Mouse (Mus musculus) CH12.LX (cell line): ENCODE data around the gene Myo9b. TPM values are rescaled to one million over a fixed set of nuclear protein-coding genes. Genes with fewer than 3 reads are reported as not detected.
A peak's percentile ranks its signal among the peaks of the same experiment; 100 is the strongest.

Experiments used
- DNase-seq: peaks from one replicate; pipeline ENCODE4 v3.0.0-alpha.2; 2013; ENCODE audit errors: extremely low read depth
- H3K27ac ChIP-seq: 2 replicates; pipeline ENCODE4 v1.5.1; 2012; ENCODE audit warnings: low read depth, mild to moderate bottlenecking, control low read depth, moderate library complexity; ENCODE audit not compliant: insufficient read depth
- H3K27me3 ChIP-seq: replicated peaks from 2 replicates; pipeline ENCODE3; 2012; ENCODE audit warnings: inconsistent platforms
- H3K36me3 ChIP-seq, 2 experiments: replicated peaks in 1 of 2; 2 replicates each; pipeline versions ENCODE3 to v1.6.1; 2012; ENCODE audit warnings: inconsistent platforms in 1 of 2, low read length in 1 of 2, mild to moderate bottlenecking in 1 of 2, mixed read lengths in 1 of 2, moderate library complexity in 1 of 2; ENCODE audit not compliant: control insufficient read depth in 1 of 2, insufficient read depth in 1 of 2
- H3K4me1 ChIP-seq, 2 experiments: 2 replicates each; pipeline ENCODE4 v1.6.1; 2012; ENCODE audit warnings: inconsistent platforms in 1 of 2, moderate library complexity in 1 of 2; ENCODE audit not compliant: insufficient read depth in 2 of 2, control insufficient read depth in 1 of 2
- H3K4me2 ChIP-seq: 2 replicates; pipeline ENCODE4 v1.6.1; 2012; ENCODE audit warnings: low read depth, mild to moderate bottlenecking, control low read depth; ENCODE audit not compliant: poor library complexity, insufficient read depth, severe bottlenecking
- H3K4me3 ChIP-seq, 3 experiments: fragments of 150-350 bp in 1 of 3; sonication (generic) in 1 of 3; replicated peaks in 1 of 3; 2 replicates each; pipeline versions ENCODE3 to v1.5.1; 2011 to 2012; ENCODE audit warnings: low read depth in 2 of 3, low read length in 2 of 3, mild to moderate bottlenecking in 2 of 3, moderate library complexity in 2 of 3, control low read depth in 1 of 3, improper control_type of control experiment in 1 of 3, inconsistent platforms in 1 of 3, mixed read lengths in 1 of 3; ENCODE audit not compliant: poor library complexity in 1 of 3
- H3K79me2 ChIP-seq: replicated peaks from 2 replicates; pipeline ENCODE4 v1.6.1; 2012; ENCODE audit warnings: mild to moderate bottlenecking, moderate library complexity; ENCODE audit not compliant: control insufficient read depth, poor library complexity, insufficient read depth, severe bottlenecking; ENCODE audit errors: extremely low read depth
- H3K9ac ChIP-seq: 2 replicates; pipeline ENCODE4 v1.6.1; 2012; ENCODE audit warnings: low read depth, mild to moderate bottlenecking, control low read depth, moderate library complexity; ENCODE audit not compliant: insufficient read depth
- H3K9me3 ChIP-seq: replicated peaks from 2 replicates; pipeline ENCODE3; 2012; ENCODE audit warnings: low read length, inconsistent platforms, mixed read lengths
- CHD1 ChIP-seq: IDR thresholded peaks from 2 replicates; pipeline ENCODE4 v1.6.1; 2012; ENCODE audit warnings: low read depth, low read length, improper control_type of control experiment, inconsistent platforms
- CHD2 ChIP-seq: IDR thresholded peaks from 2 replicates; pipeline ENCODE4 v1.6.1; 2011; ENCODE audit warnings: low read length, improper control_type of control experiment
- CTCF ChIP-seq, 2 experiments: IDR thresholded peaks in 1 of 2; conservative IDR thresholded peaks in 1 of 2; 2 replicates each; pipeline ENCODE4 v1.5.1; 2011 to 2012; ENCODE audit warnings: low read depth in 2 of 2, low read length in 2 of 2, improper control_type of control experiment in 1 of 2, inconsistent platforms in 1 of 2, mild to moderate bottlenecking in 1 of 2, moderate library complexity in 1 of 2
- ELF1 ChIP-seq: IDR thresholded peaks from 2 replicates; pipeline ENCODE4 v1.6.1; 2014; ENCODE audit warnings: low read depth, mild to moderate bottlenecking, inconsistent platforms, low read length, improper control_type of control experiment
- EP300 ChIP-seq: IDR thresholded peaks from 2 replicates; pipeline ENCODE4 v1.6.1; 2011; ENCODE audit warnings: low read length, improper control_type of control experiment
- ETS1 ChIP-seq: conservative IDR thresholded peaks from 2 replicates; pipeline ENCODE4 v1.6.1; 2012; ENCODE audit warnings: low read depth, mild to moderate bottlenecking, inconsistent platforms, low read length, improper control_type of control experiment, moderate library complexity
- GABPA ChIP-seq: IDR thresholded peaks from 2 replicates; pipeline ENCODE4 v1.6.1; 2012; ENCODE audit warnings: low read depth, low read length, improper control_type of control experiment, inconsistent platforms; ENCODE audit not compliant: insufficient replicate concordance
- HCFC1 ChIP-seq: IDR thresholded peaks from 2 replicates; pipeline ENCODE4 v1.6.1; 2012; ENCODE audit warnings: low read depth, mild to moderate bottlenecking, inconsistent platforms, low read length, improper control_type of control experiment
- IRF4 ChIP-seq: IDR thresholded peaks from 2 replicates; pipeline ENCODE4 v1.6.1; 2014; ENCODE audit warnings: low read depth, mild to moderate bottlenecking, inconsistent platforms, low read length, improper control_type of control experiment
- JUND ChIP-seq: conservative IDR thresholded peaks from 2 replicates; pipeline ENCODE4 v1.6.1; 2011; ENCODE audit warnings: low read depth, low read length, improper control_type of control experiment
- KAT2A ChIP-seq: IDR thresholded peaks from 2 replicates; pipeline ENCODE4 v1.6.1; 2012; ENCODE audit warnings: low read length, improper control_type of control experiment, inconsistent platforms; ENCODE audit not compliant: insufficient replicate concordance
- MAFK ChIP-seq: IDR thresholded peaks from 2 replicates; pipeline ENCODE4 v1.6.1; 2011; ENCODE audit warnings: low read length, improper control_type of control experiment; ENCODE audit not compliant: insufficient replicate concordance
- MAX ChIP-seq: IDR thresholded peaks from 2 replicates; pipeline ENCODE4 v1.6.1; 2011; ENCODE audit warnings: low read length, improper control_type of control experiment
- MEF2A ChIP-seq: IDR thresholded peaks from 2 replicates; pipeline ENCODE4 v1.6.1; 2014; ENCODE audit warnings: low read depth, mild to moderate bottlenecking, inconsistent platforms, low read length, improper control_type of control experiment, borderline replicate concordance
- MXI1 ChIP-seq: IDR thresholded peaks from 2 replicates; pipeline ENCODE4 v1.6.1; 2011; ENCODE audit warnings: mild to moderate bottlenecking, low read depth, low read length, improper control_type of control experiment
- MYC ChIP-seq: IDR thresholded peaks from 2 replicates; pipeline ENCODE4 v1.6.1; 2011; ENCODE audit warnings: low read depth, mild to moderate bottlenecking, improper control_type of control experiment, low read length
- NELFE ChIP-seq: IDR thresholded peaks from 2 replicates; pipeline ENCODE4 v1.6.1; 2011; ENCODE audit warnings: low read depth, low read length, improper control_type of control experiment
- NRF1 ChIP-seq: IDR thresholded peaks from 2 replicates; pipeline ENCODE4 v1.6.1; 2014; ENCODE audit warnings: low read depth, mild to moderate bottlenecking, inconsistent platforms, low read length, improper control_type of control experiment, moderate library complexity
- POLR2A ChIP-seq: IDR thresholded peaks from 2 replicates; pipeline ENCODE4 v1.6.1; 2011; ENCODE audit warnings: low read depth, mild to moderate bottlenecking, improper control_type of control experiment, low read length
- POLR2AphosphoS2 ChIP-seq: IDR thresholded peaks from 2 replicates; pipeline ENCODE4 v1.6.1; 2011; ENCODE audit warnings: low read depth, low read length, improper control_type of control experiment
- RAD21 ChIP-seq: IDR thresholded peaks from 2 replicates; pipeline ENCODE4 v1.6.1; 2011; ENCODE audit warnings: low read depth, mild to moderate bottlenecking, low read length, improper control_type of control experiment, moderate library complexity
- SIN3A ChIP-seq: IDR thresholded peaks from 2 replicates; pipeline ENCODE4 v1.6.1; 2012; ENCODE audit warnings: low read length, improper control_type of control experiment, inconsistent platforms
- SMC3 ChIP-seq: IDR thresholded peaks from 2 replicates; pipeline ENCODE4 v1.6.1; 2011; ENCODE audit warnings: low read depth, low read length, improper control_type of control experiment
- TBP ChIP-seq: conservative IDR thresholded peaks from 2 replicates; pipeline ENCODE4 v1.6.1; 2011; ENCODE audit warnings: low read depth, low read length, improper control_type of control experiment
- TCF12 ChIP-seq: IDR thresholded peaks from 2 replicates; pipeline ENCODE4 v1.6.1; 2014; ENCODE audit warnings: low read depth, mild to moderate bottlenecking, inconsistent platforms, low read length, improper control_type of control experiment
- USF2 ChIP-seq: conservative IDR thresholded peaks from 2 replicates; pipeline ENCODE4 v1.6.1; 2011; ENCODE audit warnings: low read depth, low read length, improper control_type of control experiment
- ZKSCAN1 ChIP-seq: IDR thresholded peaks from 2 replicates; pipeline ENCODE4 v1.6.1; 2012; ENCODE audit warnings: low read depth, inconsistent platforms, low read length, improper control_type of control experiment, borderline replicate concordance
- ZMIZ1 ChIP-seq: IDR thresholded peaks from 2 replicates; pipeline ENCODE4 v1.6.1; 2012; ENCODE audit warnings: low read depth, mild to moderate bottlenecking, inconsistent platforms, low read length, improper control_type of control experiment
- ZNF384 ChIP-seq: IDR thresholded peaks from 2 replicates; pipeline ENCODE4 v1.6.1; 2012; ENCODE audit warnings: low read depth, low read length, improper control_type of control experiment, inconsistent platforms
- dilution Hi-C: fragments of 300-500 bp; cut with MboI; formaldehyde crosslinking; loops from 2 replicates; pipeline ENCODE4 v1.14.3; 2020; ENCODE audit warnings: low sequenced_read_pairs; ENCODE audit not compliant: extremely low pct_unique_long_range_greater_than_20kb, extremely low pct_ligation_motif_present
- in situ Hi-C: fragments of 300-500 bp; cut with MboI; formaldehyde crosslinking; loops from 3 replicates; pipeline ENCODE4 v1.14.3; 2019; ENCODE audit warnings: low sequenced_read_pairs, low pct_ligation_motif_present, low pct_unique_long_range_greater_than_20kb, mixed read lengths
- polyA plus RNA-seq: library from polyadenylated mRNA; unstranded; fragments of >175 nt; gene quantifications from 2 replicates; pipeline ENCODE4 v1.2.1, GENCODE M21; 2012; ENCODE audit warnings: low read depth; ENCODE audit not compliant: insufficient read length
- total RNA-seq, 2 experiments: library from RNA; depleted of rRNA; stranded (reverse); fragments of 300-350 nt in 1 of 2; fragments of >200 nt in 1 of 2; gene quantifications; 2 replicates each; pipeline ENCODE4 v1.2.3; 2012 to 2014

The Myo9b gene
- total and polyA plus RNA-seq, 3 experiments = 14.2 to 36.2 (median 29.0) TPM

- no peak; the same call in none of the 2 replicates for TF ChIP-seq MAX
- peak; percentile 55; the same call in 1 of the 2 replicates for TF ChIP-seq KAT2A
Observed at GRCm38 (mm10) chr8:71272286-71273150, at the start of gene Myo9b, which contains the start of gene Haus8 (continued).

- Histone ChIP-seq H3K27ac (no peak overlapping the region), H3K27me3 (peaks cover 6% of the 10 kb centered on the region), H3K79me2 (no peaks in the 10 kb centered on the region), H3K4me3 (no peak overlapping the region), H3K4me1 (no peaks in the 10 kb centered on the region), H3K9ac (no peak overlapping the region), H3K36me3 (no peaks in the 10 kb centered on the region), H3K4me2 (no peak overlapping the region), H3K9me3 (no peaks in the 10 kb centered on the region)
- in situ Hi-C loops (no loop called here), dilution Hi-C loops (no loop called here)
- DNase-seq = peak; percentile 51
- no peak for TF ChIP-seq TCF12
- TF ChIP-seq IRF4 = no peak
- no peak for TF ChIP-seq POLR2A
- TF ChIP-seq ETS1 = no peak
- TF ChIP-seq SMC3 = peak; percentile 56
- no peak for TF ChIP-seq MXI1
- TF ChIP-seq RAD21 = peak; percentile 85
- TF ChIP-seq EP300 = no peak
- no peak for TF ChIP-seq TBP
- TF ChIP-seq HCFC1 = no peak
- TF ChIP-seq USF2 = no peak
- no peak for TF ChIP-seq ZNF384
- TF ChIP-seq SIN3A = peak; percentile 19; the same call in 1 of the 2 replicates
- TF ChIP-seq ZKSCAN1 = no peak
- TF ChIP-seq MAFK = no peak
- TF ChIP-seq MEF2A = no peak
- TF ChIP-seq KAT2A = no peak
- TF ChIP-seq CTCF (conservative IDR thresholded peaks at IDR 0.05 in 1 of 2, IDR thresholded peaks at IDR 0.05 in 1 of 2; ENCODE audit: low read depth in 2 of 2, low read length in 2 of 2) = peak in 1 of 2 experiments; percentile 83; a peak in 3 of 4 replicates
Observed at GRCm38 (mm10) chr8:71224560-71224959, 48.0 kb upstream of the Myo9b start.

- dilution Hi-C loops (no loop called here), in situ Hi-C loops (no loop called here)
- Histone ChIP-seq H3K9me3 (no peaks in the 10 kb centered on the region), H3K4me3 (no peak overlapping the region), H3K4me2 (no peak overlapping the region), H3K36me3 (no peaks in the 10 kb centered on the region), H3K4me1 (no peaks in the 10 kb centered on the region), H3K9ac (no peak overlapping the region), H3K79me2 (no peaks in the 10 kb centered on the region), H3K27me3 (no peaks in the 10 kb centered on the region), H3K27ac (no peak overlapping the region)
- DNase-seq = no peak
- TF ChIP-seq POLR2AphosphoS2 (no peak), MYC (no peak), NELFE (no peak), CHD2 (no peak), NRF1 (no peak), USF2 (no peak), MAFK (no peak), ZMIZ1 (no peak), TBP (no peak), SIN3A (no peak), GABPA (no peak), MXI1 (no peak), JUND (no peak), CHD1 (no peak), ELF1 (no peak), ZKSCAN1 (no peak)
Observed at GRCm38 (mm10) chr8:71242757-71243156, 29.8 kb upstream of the Myo9b start.
